Mouse (Mus musculus) MEL (cell line): ENCODE measurements around the gene Esr1. TPM values are rescaled to one million over a fixed set of nuclear protein-coding genes. Genes with fewer than 3 reads are reported as not detected.

Experiments
- DNase-seq: peaks from one replicate; pipeline ENCODE4 v3.0.0; 2011; ENCODE audit warnings: low read depth, low spot score
- H3K27ac ChIP-seq: 2 replicates; pipeline ENCODE4 v1.5.1; 2012; ENCODE audit warnings: low read depth, mild to moderate bottlenecking, control low read depth, low read length, moderate library complexity; ENCODE audit not compliant: control insufficient read depth
- H3K27me3 ChIP-seq, 2 experiments: fragments of 150-350 bp in 1 of 2; sonication (generic) in 1 of 2; 2 replicates each; pipeline ENCODE4 v1.6.1; 2012; ENCODE audit warnings: low read length in 2 of 2, mild to moderate bottlenecking in 2 of 2, improper control_type of control experiment in 1 of 2, moderate library complexity in 1 of 2; ENCODE audit not compliant: insufficient read depth in 2 of 2, control insufficient read depth in 1 of 2
- H3K36me3 ChIP-seq, 2 experiments: 2 replicates each; pipeline ENCODE4 v1.6.1; 2012 to 2014; ENCODE audit warnings: low read length in 2 of 2, improper control_type of control experiment in 1 of 2, inconsistent platforms in 1 of 2, mild to moderate bottlenecking in 1 of 2; ENCODE audit not compliant: insufficient read depth in 2 of 2, control insufficient read depth in 1 of 2
- H3K4me1 ChIP-seq, 2 experiments: fragments of 150-350 bp in 1 of 2; sonication (generic) in 1 of 2; 2 replicates each; pipeline ENCODE4 v1.6.1; 2012; ENCODE audit warnings: low read length in 2 of 2, improper control_type of control experiment in 1 of 2, mild to moderate bottlenecking in 1 of 2; ENCODE audit not compliant: insufficient read depth in 2 of 2, control insufficient read depth in 1 of 2
- H3K4me3 ChIP-seq, 2 experiments: fragments of 150-350 bp in 1 of 2; sonication (generic) in 1 of 2; 2 replicates each; pipeline ENCODE4 v1.5.1; 2012; ENCODE audit warnings: low read depth in 2 of 2, low read length in 2 of 2, mild to moderate bottlenecking in 2 of 2, moderate library complexity in 2 of 2, control low read depth in 1 of 2, improper control_type of control experiment in 1 of 2; ENCODE audit not compliant: control insufficient read depth in 1 of 2, insufficient read depth in 1 of 2
- H3K79me2 ChIP-seq: 2 replicates; pipeline ENCODE4 v1.6.1; 2012; ENCODE audit warnings: mild to moderate bottlenecking, low read length, moderate library complexity; ENCODE audit not compliant: control insufficient read depth, poor library complexity, insufficient read depth
- H3K9ac ChIP-seq: 2 replicates; pipeline ENCODE4 v1.6.1; 2012; ENCODE audit warnings: low read depth, mild to moderate bottlenecking, control low read depth, low read length, moderate library complexity; ENCODE audit not compliant: control insufficient read depth, poor library complexity, severe bottlenecking
- H3K9me3 ChIP-seq: fragments of 150-350 bp; sonication (generic); replicated peaks from 2 replicates; pipeline ENCODE4 v1.6.1; 2012; ENCODE audit warnings: mild to moderate bottlenecking, low read length, improper control_type of control experiment, moderate library complexity; ENCODE audit not compliant: insufficient read depth
- BHLHE40 ChIP-seq: IDR thresholded peaks from 2 replicates; pipeline ENCODE4 v1.6.1; 2012; ENCODE audit warnings: low read depth, mild to moderate bottlenecking, inconsistent platforms, low read length, improper control_type of control experiment, borderline replicate concordance
- CHD1 ChIP-seq: IDR thresholded peaks from 2 replicates; pipeline ENCODE4 v1.6.1; 2012; ENCODE audit warnings: low read depth, mild to moderate bottlenecking, inconsistent platforms, low read length, improper control_type of control experiment
- CTCF ChIP-seq, 3 experiments: IDR thresholded peaks in 2 of 3; conservative IDR thresholded peaks in 1 of 3; 2 replicates each; pipeline ENCODE4 v1.5.1; 2011 to 2012; ENCODE audit warnings: low read length in 3 of 3, low read depth in 2 of 3, mild to moderate bottlenecking in 2 of 3, improper control_type of control experiment in 1 of 3, inconsistent platforms in 1 of 3, mixed read lengths in 1 of 3, moderate library complexity in 1 of 3; ENCODE audit not compliant: control insufficient read depth in 1 of 3, insufficient read depth in 1 of 3, poor library complexity in 1 of 3, severe bottlenecking in 1 of 3
- E2F4 ChIP-seq: IDR thresholded peaks from 2 replicates; pipeline ENCODE4 v1.6.1; 2011; ENCODE audit warnings: low read depth, low read length, improper control_type of control experiment, borderline replicate concordance
- ELF1 ChIP-seq: IDR thresholded peaks from 2 replicates; pipeline ENCODE4 v1.6.1; 2014; ENCODE audit warnings: low read depth, mild to moderate bottlenecking, inconsistent platforms, low read length, improper control_type of control experiment, moderate library complexity
- ETS1 ChIP-seq: IDR thresholded peaks from 2 replicates; pipeline ENCODE4 v1.6.1; 2012; ENCODE audit warnings: low read depth, mild to moderate bottlenecking, inconsistent platforms, low read length, improper control_type of control experiment, moderate library complexity
- KAT2A ChIP-seq: conservative IDR thresholded peaks from 2 replicates; pipeline ENCODE4 v1.6.1; 2012; ENCODE audit warnings: low read depth, low read length, improper control_type of control experiment, inconsistent platforms
- MAFK ChIP-seq: IDR thresholded peaks from 2 replicates; pipeline ENCODE4 v1.6.1; 2011; ENCODE audit warnings: low read depth, mild to moderate bottlenecking, low read length, improper control_type of control experiment, borderline replicate concordance
- MAZ ChIP-seq: IDR thresholded peaks from 2 replicates; pipeline ENCODE4 v1.6.1; 2012; ENCODE audit warnings: low read depth, mild to moderate bottlenecking, inconsistent platforms, low read length, improper control_type of control experiment
- MEF2A ChIP-seq: IDR thresholded peaks from 2 replicates; pipeline ENCODE4 v1.6.1; 2014; ENCODE audit warnings: low read depth, mild to moderate bottlenecking, inconsistent platforms, low read length, improper control_type of control experiment; ENCODE audit not compliant: poor library complexity, insufficient replicate concordance, severe bottlenecking; ENCODE audit errors: extremely low read depth
- MYC ChIP-seq: IDR thresholded peaks from 2 replicates; pipeline ENCODE4 v1.6.1; 2011; ENCODE audit warnings: low read depth, mild to moderate bottlenecking, low read length, improper control_type of control experiment, moderate library complexity
- NRF1 ChIP-seq: IDR thresholded peaks from 2 replicates; pipeline ENCODE4 v1.6.1; 2014; ENCODE audit warnings: low read depth, mild to moderate bottlenecking, inconsistent platforms, low read length, improper control_type of control experiment, moderate library complexity; ENCODE audit not compliant: poor library complexity, insufficient read depth, severe bottlenecking
- POLR2A ChIP-seq, 2 experiments: IDR thresholded peaks; 2 replicates each; pipeline ENCODE4 v1.6.1; 2011 to 2012; ENCODE audit warnings: low read length in 2 of 2, mild to moderate bottlenecking in 2 of 2, control low read depth in 1 of 2, improper control_type of control experiment in 1 of 2, low read depth in 1 of 2, moderate library complexity in 1 of 2; ENCODE audit not compliant: control insufficient read depth in 1 of 2, insufficient read depth in 1 of 2, poor library complexity in 1 of 2
- RAD21 ChIP-seq: IDR thresholded peaks from 2 replicates; pipeline ENCODE4 v1.6.1; 2011; ENCODE audit warnings: mild to moderate bottlenecking, low read depth, low read length, improper control_type of control experiment
- SIN3A ChIP-seq: IDR thresholded peaks from 2 replicates; pipeline ENCODE4 v1.6.1; 2012; ENCODE audit warnings: low read length, improper control_type of control experiment, inconsistent platforms
- SMC3 ChIP-seq: IDR thresholded peaks from 2 replicates; pipeline ENCODE4 v1.6.1; 2011; ENCODE audit warnings: low read depth, low read length, improper control_type of control experiment
- USF2 ChIP-seq, 2 experiments: IDR thresholded peaks; 2 replicates each; pipeline ENCODE4 v1.6.1; 2011 to 2012; ENCODE audit warnings: improper control_type of control experiment in 2 of 2, low read length in 2 of 2, borderline replicate concordance in 1 of 2, inconsistent platforms in 1 of 2, low read depth in 1 of 2, mild to moderate bottlenecking in 1 of 2; ENCODE audit not compliant: insufficient read depth in 1 of 2
- ZKSCAN1 ChIP-seq: IDR thresholded peaks from 2 replicates; pipeline ENCODE4 v1.6.1; 2012; ENCODE audit warnings: low read depth, mild to moderate bottlenecking, inconsistent platforms, low read length, improper control_type of control experiment, moderate library complexity
- ZMIZ1 ChIP-seq: IDR thresholded peaks from 2 replicates; pipeline ENCODE4 v1.6.1; 2012; ENCODE audit warnings: low read depth, mild to moderate bottlenecking, inconsistent platforms, low read length, improper control_type of control experiment, moderate library complexity
- ZNF384 ChIP-seq: IDR thresholded peaks from 2 replicates; pipeline ENCODE4 v1.6.1; 2012; ENCODE audit warnings: low read depth, mild to moderate bottlenecking, inconsistent platforms, low read length, improper control_type of control experiment
- polyA plus RNA-seq, 2 experiments: library from polyadenylated mRNA; stranded (reverse) in 1 of 2; unstranded in 1 of 2; fragments of >175 nt in 1 of 2; fragments of >200 nt in 1 of 2; gene quantifications; 2 replicates each; pipeline versions ENCODE4 v1.2.1 to v1.2.4; 2012; ENCODE audit warnings: low replicate concordance in 2 of 2, low read depth in 1 of 2; ENCODE audit not compliant: insufficient read length in 2 of 2, insufficient read depth in 1 of 2, missing spikeins in 1 of 2
- total RNA-seq: library from RNA; depleted of rRNA; stranded (reverse); fragments of 300-350 nt; gene quantifications from 2 replicates; pipeline ENCODE4 v1.2.3, GENCODE M21; 2012

The Esr1 gene
- total and polyA plus RNA-seq, 3 experiments, result 0.65 to 0.69 TPM; not detected in 1

- H3K9me3 ChIP-seq, result no peaks in the 10 kb centered on the region
- no peaks in the 10 kb centered on the region for H3K27me3 ChIP-seq
- TF ChIP-seq MAFK (no peak), SIN3A (no peak), ZKSCAN1 (no peak), CTCF (IDR thresholded peaks at IDR 0.05 in 2 of 3, conservative IDR thresholded peaks at IDR 0.05 in 1 of 3; ENCODE audit: control insufficient read depth in 1 of 3, insufficient read depth in 1 of 3, low read depth in 2 of 3, low read length in 3 of 3, poor library complexity in 1 of 3, severe bottlenecking in 1 of 3) (no peak), ELF1 (no peak), E2F4 (no peak)
- TF ChIP-seq, all 39 proteins: peak for 0
- Histone ChIP-seq H3K4me1 (peaks cover 0 to 4% of the 10 kb centered on the region in 2 experiments; a peak in 1 of 4 replicates), H3K4me3 (no peak overlapping the region), H3K9ac (no peak overlapping the region), H3K27ac (no peak overlapping the region), H3K36me3 (peaks cover 0 to 4% of the 10 kb centered on the region in 2 experiments; a peak in 1 of 4 replicates), H3K79me2 (no peaks in the 10 kb centered on the region)
- DNase-seq, result no peak
Measured at GRCm38 (mm10) chr10:4625300-4625699, 13.9 kb downstream of the Esr1 start.

GRCm38 (mm10) chr10:4626432-4626831 lies 15.0 kb downstream of the Esr1 start:
- Histone ChIP-seq H3K79me2 (no peaks in the 10 kb centered on the region), H3K27me3 (no peaks in the 10 kb centered on the region), H3K9ac (no peak overlapping the region), H3K27ac (no peak overlapping the region), H3K36me3 (peaks cover 0 to 4% of the 10 kb centered on the region in 2 experiments; a peak in 1 of 4 replicates), H3K4me3 (no peak overlapping the region), H3K4me1 (peaks cover 0 to 4% of the 10 kb centered on the region in 2 experiments; a peak in 1 of 4 replicates), H3K9me3 (no peaks in the 10 kb centered on the region)
- DNase-seq, result peak; percentile 53
- 0 out of 2 replicates have a peak, but pooled peaks have one; percentile 12 for TF ChIP-seq ZNF384
- peak; percentile 55 for TF ChIP-seq SMC3
- peak; percentile 60 to 67 (median 62) for TF ChIP-seq CTCF (IDR thresholded peaks at IDR 0.05 in 2 of 3, conservative IDR thresholded peaks at IDR 0.05 in 1 of 3; ENCODE audit: control insufficient read depth in 1 of 3, insufficient read depth in 1 of 3, low read depth in 2 of 3, low read length in 3 of 3, poor library complexity in 1 of 3, severe bottlenecking in 1 of 3)
- TF ChIP-seq CHD1, result no peak
- TF ChIP-seq RAD21, result peak; percentile 31
- TF ChIP-seq ELF1, result no peak
- TF ChIP-seq BHLHE40, result no peak
- no peak for TF ChIP-seq MAZ

- Histone ChIP-seq H3K27me3 (no peaks in the 10 kb centered on the region), H3K36me3 (peaks cover 0 to 4% of the 10 kb centered on the region in 2 experiments; a peak in 1 of 4 replicates), H3K4me1 (peaks cover 0 to 4% of the 10 kb centered on the region in 2 experiments; a peak in 1 of 4 replicates)
Measured at GRCm38 (mm10) chr10:4626996-4627395, 15.6 kb downstream of the Esr1 start.

More at GRCm38 (mm10) chr10:4626996-4627395, 15.6 kb downstream of the Esr1 start:
- DNase-seq, result peak; percentile 65
- Histone ChIP-seq H3K79me2 (no peaks in the 10 kb centered on the region), H3K4me3 (peak overlapping the region; percentile 5 to 36; a peak in 3 of 4 replicates), H3K9me3 (no peaks in the 10 kb centered on the region), H3K27ac (peak overlapping the region; percentile 53), H3K9ac (no peak overlapping the region)
- TF ChIP-seq MAZ (no peak), MEF2A (no peak), USF2 (IDR thresholded peaks at IDR 0.05; ENCODE audit: borderline replicate concordance in 1 of 2, insufficient read depth in 1 of 2, low read depth in 1 of 2, low read length in 2 of 2) (no peak), MYC (no peak), NRF1 (no peak), ELF1 (no peak), ZKSCAN1 (no peak), POLR2A (IDR thresholded peaks at IDR 0.05; ENCODE audit: control insufficient read depth in 1 of 2, insufficient read depth in 1 of 2, low read depth in 1 of 2, low read length in 2 of 2, poor library complexity in 1 of 2) (no peak), KAT2A (no peak), BHLHE40 (no peak), ZMIZ1 (no peak), E2F4 (no peak), ETS1 (no peak)
